Mouse (Mus musculus) liver, embryonic 14 days (tissue): Measurements from ENCODE around the gene Cd3eap. TPM values are rescaled to one million over a fixed set of nuclear protein-coding genes. Genes with fewer than 3 reads are reported as not detected.

Experiments
- polyA plus RNA-seq: library from polyadenylated mRNA; depleted of rRNA; stranded (reverse); fragments of >200 nt; gene quantifications from 2 replicates; pipeline ENCODE4 v1.2.3, GENCODE M21; 2012; rRNA removed

The Cd3eap gene
- polyA plus RNA-seq, result 7.3 and 7.5 TPM in 2 replicates

DNA sequence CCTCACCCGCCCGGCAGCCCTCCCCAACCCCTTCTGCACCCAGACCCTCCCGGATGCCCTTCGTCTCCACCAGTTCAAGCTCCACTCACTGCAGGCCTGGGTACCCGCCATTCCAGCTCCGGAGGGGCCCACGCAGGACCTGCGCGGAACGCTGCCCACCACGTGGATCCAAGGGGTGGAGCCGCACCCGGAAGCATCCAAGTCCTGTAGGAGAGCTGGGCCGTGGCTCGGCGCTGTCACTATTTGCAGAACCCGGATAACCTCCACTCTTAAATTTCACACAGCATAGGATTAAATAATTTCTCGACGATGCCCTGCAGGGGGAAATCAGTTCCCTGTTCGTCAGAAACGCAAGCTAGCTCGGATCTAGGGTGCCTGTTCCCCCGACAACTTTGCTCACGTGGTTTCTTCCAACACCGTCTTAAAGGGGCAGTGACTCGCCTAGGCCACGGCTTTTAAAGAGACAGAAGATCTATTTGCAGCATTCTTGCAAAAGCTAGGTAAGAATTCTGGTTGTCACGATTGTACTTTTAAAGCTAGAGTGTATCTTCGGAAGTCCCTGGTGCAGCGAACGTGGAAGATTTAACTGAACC lies at the start of gene Cd3eap, which contains the start of gene Ppp1r13l:
TSS of gene Cd3eap (minus strand) at position 185 of the 593 bp plus-strand sequence.
TSS of gene Ppp1r13l (plus strand) at position 451 of the 593 bp plus-strand sequence.

GRCm38 (mm10) chr7:19404476-19404875 lies 45.2 kb upstream of the Cd3eap start, which contains the start of gene Ckm:
TSS of gene Ckm (plus strand) at chr7:19404776.

GRCm38 (mm10) chr7:19403731-19404296 lies 44.5 kb upstream of the Cd3eap start, which contains the start of gene Klc3:
TSS of gene Klc3 (minus strand) at chr7:19404104.

GRCm38 (mm10) chr7:19381377-19382165 lies 22.3 kb upstream of the Cd3eap start, which contains the start of gene Ercc2:
TSS of gene Ercc2 (plus strand) at chr7:19382010.

DNA sequence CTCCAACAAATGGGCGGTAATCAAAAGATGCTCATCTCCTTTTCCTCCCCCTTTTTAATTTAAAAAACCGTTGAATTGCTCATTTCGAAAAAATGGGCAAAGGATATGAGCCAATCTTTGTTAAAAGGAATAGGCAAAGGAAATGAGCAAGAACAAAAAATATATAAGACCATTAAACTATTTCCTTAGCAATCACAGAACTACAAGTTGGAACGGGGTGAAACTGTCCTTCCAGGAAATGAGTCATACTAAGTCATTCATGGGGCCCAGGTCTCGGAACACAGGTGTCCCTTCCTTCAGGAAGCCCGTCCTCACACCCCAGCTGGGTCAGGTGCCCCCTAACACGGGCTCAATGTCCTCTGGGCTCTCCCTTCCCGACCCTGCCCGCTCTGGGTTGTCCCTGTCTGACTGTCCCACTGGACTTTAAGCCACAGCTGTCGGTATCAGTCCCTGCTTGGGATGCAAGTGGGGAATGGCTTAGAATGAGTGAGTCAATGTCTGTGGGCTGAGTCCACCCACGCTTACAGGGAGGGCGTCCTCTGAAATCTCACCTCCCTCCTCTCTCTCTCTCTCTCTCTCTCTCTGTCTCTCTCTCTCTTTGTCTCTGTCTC lies 14.9 kb downstream of the Cd3eap start, which contains the start of gene Ercc1:
TSS of gene Ercc1 (plus strand) at position 542 of the 611 bp plus-strand sequence.

DNA sequence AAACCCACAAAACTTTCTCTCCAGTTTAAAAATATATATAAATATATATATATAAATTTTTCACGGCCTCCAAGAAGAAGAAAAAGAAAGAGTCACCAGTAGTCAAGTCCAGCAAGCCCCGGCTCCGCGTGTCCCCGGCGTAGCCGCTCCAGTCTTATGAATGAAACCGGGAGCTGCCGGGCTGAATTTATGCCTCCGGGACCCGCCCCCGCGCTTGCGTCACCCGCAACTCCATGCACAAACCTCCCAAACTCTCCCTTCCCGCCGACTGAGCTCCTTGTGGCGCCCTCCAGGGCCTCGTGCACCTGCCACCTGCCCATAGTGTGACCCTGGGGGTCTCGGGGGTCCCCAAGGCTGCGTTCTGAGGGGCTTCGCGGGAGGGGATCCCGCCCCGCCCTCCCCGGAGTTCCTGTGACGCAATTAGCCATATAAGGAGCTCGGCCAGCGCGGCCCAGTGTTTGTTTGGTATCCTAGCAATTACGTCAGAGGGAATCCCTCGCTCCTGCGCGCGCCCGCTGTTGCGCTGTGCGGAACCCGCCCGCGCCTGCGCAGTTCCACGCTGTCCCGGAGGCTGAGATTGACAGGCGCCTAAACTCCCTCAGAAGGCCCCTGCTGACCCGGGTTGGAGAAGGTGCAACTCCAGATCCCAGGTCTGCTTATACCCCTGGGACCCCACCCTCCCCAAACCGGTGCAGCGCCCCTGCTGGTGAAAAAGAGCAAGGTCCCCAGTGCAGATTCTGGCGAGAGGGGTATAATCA lies 49.2 kb downstream of the Cd3eap start, which contains the start of gene Fosb:
TSS of gene Fosb (minus strand) at position 168 of the 758 bp plus-strand sequence.

Other genes starting within 250 kb of the Cd3eap start
- gene Gm4969, start 241.1 kb downstream of the Cd3eap start, polyA plus RNA-seq, result 0.15 and 0.22 TPM in 2 replicates
- gene Fbxo46, start 239.6 kb downstream of the Cd3eap start, polyA plus RNA-seq, result 2.0 and 2.3 TPM in 2 replicates
- gene Qpctl, start 210.2 kb downstream of the Cd3eap start, polyA plus RNA-seq, result 2.0 and 2.1 TPM in 2 replicates
- gene Snrpd2, start 209.8 kb downstream of the Cd3eap start, polyA plus RNA-seq, result 71.6 and 72.1 TPM in 2 replicates
- gene Gipr, start 193.4 kb downstream of the Cd3eap start, polyA plus RNA-seq, result 0.14 and 0.16 TPM in 2 replicates
- 6.7 and 7.0 TPM in 2 replicates for gene Eml2, start 183.1 kb downstream of the Cd3eap start, polyA plus RNA-seq
- gene Gpr4, start 146.9 kb downstream of the Cd3eap start, polyA plus RNA-seq, result 0.33 TPM in 2 replicates
- 8.3 and 8.6 TPM in 2 replicates for gene Opa3, start 131.1 kb downstream of the Cd3eap start, polyA plus RNA-seq
- 35.5 and 39.5 TPM in 2 replicates for gene Vasp, start 87.7 kb downstream of the Cd3eap start, polyA plus RNA-seq
- gene Ppm1n, start 79.4 kb downstream of the Cd3eap start, polyA plus RNA-seq, result 0.03 TPM in 1 of 2 replicates, not detected in the other
- gene Rtn2, start 76.9 kb downstream of the Cd3eap start, polyA plus RNA-seq, result 2.9 and 3.9 TPM in 2 replicates
- 0.06 and 0.07 TPM in 2 replicates for gene Fosb, start 49.4 kb downstream of the Cd3eap start, polyA plus RNA-seq
- 8.6 and 9.6 TPM in 2 replicates for gene Ercc1, start 14.7 kb downstream of the Cd3eap start, polyA plus RNA-seq
- 1.7 and 1.9 TPM in 2 replicates for gene Ppp1r13l, start 266 bp upstream of the Cd3eap start, polyA plus RNA-seq
- 9.9 and 11.5 TPM in 2 replicates for gene Ercc2, start 22.5 kb upstream of the Cd3eap start, polyA plus RNA-seq
- 0.16 and 0.23 TPM in 2 replicates for gene Klc3, start 44.6 kb upstream of the Cd3eap start, polyA plus RNA-seq
- gene Ckm, start 45.3 kb upstream of the Cd3eap start, polyA plus RNA-seq, result 0.14 and 5.3 TPM in 2 replicates
- 2.2 and 2.6 TPM in 2 replicates for gene Mark4, start 99.3 kb upstream of the Cd3eap start, polyA plus RNA-seq
- 1.7 and 1.9 TPM in 2 replicates for gene Exoc3l2, start 103.8 kb upstream of the Cd3eap start, polyA plus RNA-seq
- 1.8 and 2.1 TPM in 2 replicates for gene Bloc1s3, start 148.9 kb upstream of the Cd3eap start, polyA plus RNA-seq
- 19.8 and 25.1 TPM in 2 replicates for gene Trappc6a, start 148.9 kb upstream of the Cd3eap start, polyA plus RNA-seq
- gene Nkpd1, start 158.4 kb upstream of the Cd3eap start, polyA plus RNA-seq, result 0.03 TPM in 2 replicates
- gene Ppp1r37, start 203.6 kb upstream of the Cd3eap start, polyA plus RNA-seq, result 17.7 and 19.6 TPM in 2 replicates
- gene Zfp296, start 217.8 kb upstream of the Cd3eap start, polyA plus RNA-seq, result 0.66 and 0.83 TPM in 2 replicates
- 29.5 and 35.4 TPM in 2 replicates for gene Gemin7, start 218.1 kb upstream of the Cd3eap start, polyA plus RNA-seq
- 19.1 and 20.8 TPM in 2 replicates for gene Clasrp, start 245.0 kb upstream of the Cd3eap start, polyA plus RNA-seq